Mouse (Mus musculus) embryonic facial prominence, embryonic 15.5 days (tissue): ENCODE measurements at regions not wholly inside any gene's neighbourhood (a gene's known extent, or its start where the extent isn't known, plus 50 kb on each side); places are given as distances from the start of the nearest gene placed in this dataset.

ENCODE experiments used
- ATAC-seq: fragments of 200-750 bp; cut with Nextera tagmentation; 2 replicates; pipeline ENCODE4 v1.8.0; 2017; ENCODE audit warnings: low read depth, moderate TSS enrichment; ENCODE audit not compliant: insufficient number of reproducible peaks, low FRiP score, low TSS enrichment
- H3K27ac ChIP-seq: fragments of 300-500 bp; sonication (generic); replicated peaks from 2 replicates; pipeline ENCODE4 v1.5.1; 2015; ENCODE audit warnings: mild to moderate bottlenecking, inconsistent platforms
- H3K27me3 ChIP-seq: fragments of 300-500 bp; sonication (generic); 2 replicates; pipeline ENCODE4 v1.6.1; 2015; ENCODE audit warnings: inconsistent platforms
- H3K36me3 ChIP-seq: fragments of 300-500 bp; sonication (generic); 2 replicates; pipeline ENCODE4 v1.6.1; 2015; ENCODE audit warnings: mild to moderate bottlenecking, inconsistent platforms
- H3K4me1 ChIP-seq: fragments of 300-500 bp; sonication (generic); 2 replicates; pipeline ENCODE4 v1.6.1; 2015; ENCODE audit warnings: inconsistent platforms
- H3K4me2 ChIP-seq: fragments of 300-500 bp; sonication (generic); replicated peaks from 2 replicates; pipeline ENCODE4 v1.6.1; 2015; ENCODE audit warnings: mild to moderate bottlenecking, inconsistent platforms
- H3K4me3 ChIP-seq: fragments of 300-500 bp; sonication (generic); replicated peaks from 2 replicates; pipeline ENCODE4 v1.5.1; 2015; ENCODE audit warnings: mild to moderate bottlenecking, inconsistent platforms
- H3K9ac ChIP-seq: fragments of 300-500 bp; sonication (generic); 2 replicates; pipeline ENCODE4 v1.6.1; 2015; ENCODE audit warnings: inconsistent platforms
- H3K9me3 ChIP-seq: fragments of 300-500 bp; sonication (generic); replicated peaks from 2 replicates; pipeline ENCODE4 v1.6.1; 2016; ENCODE audit warnings: inconsistent platforms
- WGBS: fragments of 180-500 bp; shearing (Covaris S2); methylation state at CpG from one replicate; pipeline ENCODE4 v1.1.7; 2015; 5-methylcytosine and 5-hydroxymethylcytosine counted together

- Histone ChIP-seq H3K4me2 (no peak overlapping the region), H3K4me3 (no peak overlapping the region), H3K9me3 (no peaks in the 10 kb centered on the region), H3K36me3 (no peaks in the 10 kb centered on the region), H3K4me1 (no peaks in the 10 kb centered on the region), H3K27me3 (no peaks in the 10 kb centered on the region), H3K9ac (no peak overlapping the region), H3K27ac (no peak overlapping the region)
- ATAC-seq, result no peak
- WGBS, result 60% methylated on average over 1 of the region's 1 CpGs
These were observed 118.5 kb downstream of the Ccdc50 start for GRCm38 (mm10) chr16:27507212-27507611.

GRCm38 (mm10) chr16:27523527-27524121 lies 135.0 kb downstream of the Ccdc50 start:
- 17% methylated on average over 8 of the region's 8 CpGs for WGBS
- Histone ChIP-seq H3K9me3 (no peaks in the 10 kb centered on the region), H3K36me3 (no peaks in the 10 kb centered on the region), H3K4me1 (peaks cover 5% of the 10 kb centered on the region), H3K27ac (no peak overlapping the region), H3K4me2 (0 out of 2 replicates have a peak overlapping the region, but pooled peaks have one; percentile 8), H3K27me3 (no peaks in the 10 kb centered on the region), H3K4me3 (no peak overlapping the region), H3K9ac (no peak overlapping the region)
- peak; percentile 67; the same call in 1 of the 2 replicates for ATAC-seq

GRCm38 (mm10) chr16:27526669-27527068 lies 138.0 kb downstream of the Ccdc50 start:
- no peaks in the 10 kb centered on the region for H3K27me3 ChIP-seq
- WGBS, result 42% methylated on average over 1 of the region's 1 CpGs
- no peaks in the 10 kb centered on the region for H3K9me3 ChIP-seq
- no peak overlapping the region for H3K27ac ChIP-seq
- no peak for ATAC-seq
- H3K4me1 ChIP-seq, result peaks cover 5% of the 10 kb centered on the region
- H3K9ac ChIP-seq, result no peak overlapping the region
- H3K36me3 ChIP-seq, result no peaks in the 10 kb centered on the region
- no peak overlapping the region for H3K4me3 ChIP-seq
- H3K4me2 ChIP-seq, result no peak overlapping the region

- H3K27ac ChIP-seq, result no peak overlapping the region
- no peak for ATAC-seq
- H3K4me1 ChIP-seq, result no peaks in the 10 kb centered on the region
- no peaks in the 10 kb centered on the region for H3K27me3 ChIP-seq
- no peak overlapping the region for H3K9ac ChIP-seq
- H3K4me3 ChIP-seq, result no peak overlapping the region
- no peak overlapping the region for H3K4me2 ChIP-seq
- no peaks in the 10 kb centered on the region for H3K36me3 ChIP-seq
- WGBS, result 90% methylated on average over 4 of the region's 4 CpGs
- H3K9me3 ChIP-seq, result no peaks in the 10 kb centered on the region
These were observed 142.0 kb downstream of the Ccdc50 start for GRCm38 (mm10) chr16:27530634-27531033.
